Mouse (Mus musculus) adrenal gland, adult 8-10 months (tissue): ENCODE results near the gene 4930438A08Rik. TPM values are rescaled to one million over a fixed set of nuclear protein-coding genes. Genes with fewer than 3 reads are reported as not detected.
"Not testable (repeated sequence)": the region's sequence is repeated elsewhere in the genome, so short reads cannot be mapped to it uniquely, and the experiment has no call there.

Source experiments
- DNase-seq: peaks from one replicate; pipeline ENCODE4 v3.0.0; 2022
- total RNA-seq, 4 experiments: library from RNA; stranded (reverse); gene quantifications; 2 replicates each; pipeline ENCODE4 v1.2.4; 2022

The 4930438A08Rik gene
- total RNA-seq, result not detected

- no peak for DNase-seq
Observed at GRCm38 (mm10) chr11:58274572-58274971, at the start of gene 4930438A08Rik. Gene 4930438A08Rik, plus strand, starts transcription at chr11:58274799.

- not testable (repeated sequence) for DNase-seq
Observed at GRCm38 (mm10) chr11:58224872-58225271, 49.7 kb upstream of the 4930438A08Rik start.

- peak; percentile 58 for DNase-seq
Observed at GRCm38 (mm10) chr11:58225655-58226054, 48.9 kb upstream of the 4930438A08Rik start.

- DNase-seq, result no peak
Observed at GRCm38 (mm10) chr11:58226425-58226824, 48.2 kb upstream of the 4930438A08Rik start.

GRCm38 (mm10) chr11:58228021-58228420, 46.6 kb upstream of the 4930438A08Rik start:
- DNase-seq, result not testable (repeated sequence)

GRCm38 (mm10) chr11:58230396-58230910, 44.1 kb upstream of the 4930438A08Rik start:
- DNase-seq, result no peak

- no peak for DNase-seq
Observed at GRCm38 (mm10) chr11:58231156-58231555, 43.4 kb upstream of the 4930438A08Rik start.

- not testable (repeated sequence) for DNase-seq
Observed at GRCm38 (mm10) chr11:58234551-58234950, 40.0 kb upstream of the 4930438A08Rik start.

- DNase-seq, result no peak
Observed at GRCm38 (mm10) chr11:58235152-58235551, 39.4 kb upstream of the 4930438A08Rik start.

GRCm38 (mm10) chr11:58238840-58239791, 35.5 kb upstream of the 4930438A08Rik start:
- peak; percentile 53 for DNase-seq

GRCm38 (mm10) chr11:58247294-58247693, 27.3 kb upstream of the 4930438A08Rik start:
- DNase-seq, result no peak

- DNase-seq, result no peak
Observed at GRCm38 (mm10) chr11:58249203-58249981, 25.2 kb upstream of the 4930438A08Rik start.

GRCm38 (mm10) chr11:58250550-58250949, 24.0 kb upstream of the 4930438A08Rik start:
- no peak for DNase-seq

- no peak for DNase-seq
Observed at GRCm38 (mm10) chr11:58254411-58254810, 20.2 kb upstream of the 4930438A08Rik start.

GRCm38 (mm10) chr11:58257816-58258215, 16.8 kb upstream of the 4930438A08Rik start:
- no peak for DNase-seq

GRCm38 (mm10) chr11:58260156-58260555, 14.4 kb upstream of the 4930438A08Rik start:
- DNase-seq, result no peak

GRCm38 (mm10) chr11:58261826-58262225, 12.8 kb upstream of the 4930438A08Rik start:
- no peak for DNase-seq

GRCm38 (mm10) chr11:58262336-58262735, 12.3 kb upstream of the 4930438A08Rik start:
- no peak for DNase-seq

- DNase-seq, result no peak
Observed at GRCm38 (mm10) chr11:58263516-58263915, 11.1 kb upstream of the 4930438A08Rik start.

- no peak for DNase-seq
Observed at GRCm38 (mm10) chr11:58264546-58264945, 10.1 kb upstream of the 4930438A08Rik start.

GRCm38 (mm10) chr11:58268285-58268684, 6.3 kb upstream of the 4930438A08Rik start:
- no peak for DNase-seq

GRCm38 (mm10) chr11:58275756-58276155, 1.2 kb downstream of the 4930438A08Rik start:
- DNase-seq, result no peak

- no peak for DNase-seq
Observed at GRCm38 (mm10) chr11:58281970-58282496, 7.4 kb downstream of the 4930438A08Rik start.
